Mouse (Mus musculus) embryonic facial prominence, embryonic 10.5 days (tissue): ENCODE results near the gene Rab31. TPM values are rescaled to one million over a fixed set of nuclear protein-coding genes. Genes with fewer than 3 reads are reported as not detected.

Experiments
- DNase-seq: peaks from one replicate; pipeline ENCODE4 v3.0.0-alpha.2; 2017; ENCODE audit warnings: low spot score
- H3K27ac ChIP-seq: fragments of 300-500 bp; sonication (generic); replicated peaks from 2 replicates; pipeline ENCODE4 v1.5.1; 2016; ENCODE audit warnings: mild to moderate bottlenecking
- H3K27me3 ChIP-seq: fragments of 300-500 bp; sonication (generic); replicated peaks from 2 replicates; pipeline ENCODE4 v1.6.1; 2016; ENCODE audit warnings: low read depth, mild to moderate bottlenecking; ENCODE audit not compliant: poor library complexity, severe bottlenecking
- H3K36me3 ChIP-seq: fragments of 300-500 bp; sonication (generic); replicated peaks from 2 replicates; pipeline ENCODE4 v1.6.1; 2016; ENCODE audit warnings: mild to moderate bottlenecking, moderate library complexity
- H3K4me1 ChIP-seq: fragments of 300-500 bp; sonication (generic); 2 replicates; pipeline ENCODE4 v1.6.1; 2016
- H3K4me3 ChIP-seq: fragments of 300-500 bp; sonication (generic); 2 replicates; pipeline ENCODE4 v1.5.1; 2016; ENCODE audit warnings: mild to moderate bottlenecking, moderate library complexity
- H3K9me3 ChIP-seq: fragments of 300-500 bp; sonication (generic); 2 replicates; pipeline ENCODE4 v1.6.1; 2016; ENCODE audit warnings: mild to moderate bottlenecking
- WGBS: fragments of 180-500 bp; shearing (Covaris S2); methylation state at CpG from one replicate; pipeline ENCODE4 v1.1.7; 2016; 5-methylcytosine and 5-hydroxymethylcytosine counted together
- polyA plus RNA-seq: library from polyadenylated mRNA; unstranded; fragments of >200 nt; fragmentation: Nextera tagmentation; extraction: Ambion mirVana; gene quantifications from 2 replicates; pipeline ENCODE4 v1.2.1, GENCODE M21; 2016

The Rab31 gene
- polyA plus RNA-seq, 1 experiment from 2014 or later, result 58.7 TPM

DNA sequence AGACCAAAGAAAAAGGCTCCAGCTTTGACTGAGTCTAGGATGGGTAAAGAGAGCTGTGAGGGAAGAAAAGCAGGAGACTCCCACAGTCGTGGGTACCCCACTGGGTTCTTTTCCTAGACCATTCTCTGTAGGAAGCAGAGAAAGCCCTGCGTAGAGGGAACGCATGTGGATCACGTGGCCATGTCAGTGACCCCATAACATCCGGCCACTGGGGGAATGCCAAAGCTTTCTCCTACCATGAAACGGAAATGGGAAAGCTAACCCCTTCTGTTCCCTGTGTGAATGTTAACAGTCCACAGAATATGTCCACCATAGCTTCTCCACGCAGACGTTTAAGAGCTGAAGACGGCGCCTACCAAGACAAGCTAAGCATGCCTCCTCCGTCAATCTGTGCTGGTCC, 62.0 kb downstream of the Rab31 start:
- Histone ChIP-seq H3K36me3 (peaks cover 30% of the 10 kb centered on the region), H3K4me1 (no peaks in the 10 kb centered on the region), H3K27ac (no peak overlapping the region), H3K27me3 (no peaks in the 10 kb centered on the region), H3K4me3 (no peak overlapping the region), H3K9me3 (peaks cover 14% of the 10 kb centered on the region)
- 92% methylated on average over 11 of the region's 11 CpGs for WGBS
- DNase-seq, result no peak

DNA sequence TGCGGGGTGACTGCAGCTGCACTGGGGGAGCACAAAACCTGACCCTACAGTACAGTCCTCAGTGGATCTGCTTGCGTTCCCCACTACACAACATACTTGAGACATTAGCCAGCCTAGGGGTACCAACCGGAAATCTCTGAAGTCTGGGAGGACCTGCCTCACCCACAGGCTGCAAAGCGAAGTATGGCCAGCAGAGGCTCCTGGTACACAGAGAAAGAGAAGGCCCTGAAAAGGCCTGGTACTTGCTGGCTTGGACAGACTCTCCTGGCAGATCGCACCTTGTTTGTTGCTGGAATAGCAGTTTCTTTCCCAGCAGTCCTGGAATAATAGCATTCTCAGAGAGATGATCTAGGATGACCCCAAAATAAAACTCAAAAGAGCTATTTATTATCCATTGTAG, 66.3 kb downstream of the Rab31 start:
- Histone ChIP-seq H3K27ac (no peak overlapping the region), H3K27me3 (no peaks in the 10 kb centered on the region), H3K4me3 (no peak overlapping the region), H3K36me3 (peaks cover 17% of the 10 kb centered on the region), H3K9me3 (peaks cover under 1% of the 10 kb centered on the region; the same call in 1 of the 2 replicates), H3K4me1 (peaks cover 5% of the 10 kb centered on the region; the same call in 1 of the 2 replicates)
- DNase-seq, result no peak
- 87% methylated on average over 5 of the region's 5 CpGs for whole genome bisulfite sequencing

DNA sequence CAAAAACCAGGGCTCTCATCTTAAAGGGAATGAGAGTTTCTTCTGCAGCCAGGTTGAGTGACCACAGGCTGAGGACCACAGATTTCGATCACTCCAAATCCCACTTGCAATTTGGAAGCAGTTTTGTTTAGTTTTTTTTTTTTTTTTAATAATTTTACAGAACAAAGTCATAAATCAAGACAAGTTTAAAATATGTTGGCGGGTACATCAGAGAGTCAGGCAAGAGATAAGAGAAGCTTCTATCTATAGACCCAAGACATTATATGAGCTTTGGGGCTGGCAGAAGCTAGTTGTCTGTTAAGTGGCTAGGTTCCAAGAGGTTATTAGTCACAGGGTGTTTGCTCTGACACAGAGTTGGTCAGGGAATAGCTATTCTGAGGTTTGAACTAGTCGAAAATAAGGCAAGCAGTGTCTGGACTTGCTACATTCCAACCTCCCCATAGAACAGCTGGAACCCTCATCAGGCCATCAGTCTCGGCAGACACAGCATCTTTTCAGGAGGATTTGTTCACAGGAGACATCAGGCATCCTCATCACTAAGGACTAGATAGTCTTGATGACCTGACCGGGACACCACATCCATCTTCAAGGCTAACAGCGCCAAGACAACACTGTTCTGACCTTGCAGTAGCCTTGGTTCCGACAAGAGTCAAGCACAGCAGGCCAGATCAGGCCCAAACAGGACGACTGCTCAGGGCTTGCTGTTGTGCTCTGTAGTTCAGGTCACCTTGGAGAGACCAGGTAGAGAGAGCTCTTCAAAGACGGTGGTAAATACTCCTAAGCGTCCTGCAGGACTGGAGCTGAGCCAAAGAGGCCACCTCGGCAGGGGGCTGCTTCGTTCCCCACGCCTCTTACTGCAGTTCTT, 68.8 kb downstream of the Rab31 start:
- Histone ChIP-seq H3K27ac (no peak overlapping the region), H3K36me3 (peaks cover 8% of the 10 kb centered on the region; the same call in 1 of the 2 replicates), H3K4me1 (peaks cover 5% of the 10 kb centered on the region; the same call in 1 of the 2 replicates), H3K4me3 (no peak overlapping the region), H3K27me3 (no peaks in the 10 kb centered on the region), H3K9me3 (no peaks in the 10 kb centered on the region)
- no peak for DNase-seq
- WGBS, result 85% methylated on average over 13 of the region's 13 CpGs

DNA sequence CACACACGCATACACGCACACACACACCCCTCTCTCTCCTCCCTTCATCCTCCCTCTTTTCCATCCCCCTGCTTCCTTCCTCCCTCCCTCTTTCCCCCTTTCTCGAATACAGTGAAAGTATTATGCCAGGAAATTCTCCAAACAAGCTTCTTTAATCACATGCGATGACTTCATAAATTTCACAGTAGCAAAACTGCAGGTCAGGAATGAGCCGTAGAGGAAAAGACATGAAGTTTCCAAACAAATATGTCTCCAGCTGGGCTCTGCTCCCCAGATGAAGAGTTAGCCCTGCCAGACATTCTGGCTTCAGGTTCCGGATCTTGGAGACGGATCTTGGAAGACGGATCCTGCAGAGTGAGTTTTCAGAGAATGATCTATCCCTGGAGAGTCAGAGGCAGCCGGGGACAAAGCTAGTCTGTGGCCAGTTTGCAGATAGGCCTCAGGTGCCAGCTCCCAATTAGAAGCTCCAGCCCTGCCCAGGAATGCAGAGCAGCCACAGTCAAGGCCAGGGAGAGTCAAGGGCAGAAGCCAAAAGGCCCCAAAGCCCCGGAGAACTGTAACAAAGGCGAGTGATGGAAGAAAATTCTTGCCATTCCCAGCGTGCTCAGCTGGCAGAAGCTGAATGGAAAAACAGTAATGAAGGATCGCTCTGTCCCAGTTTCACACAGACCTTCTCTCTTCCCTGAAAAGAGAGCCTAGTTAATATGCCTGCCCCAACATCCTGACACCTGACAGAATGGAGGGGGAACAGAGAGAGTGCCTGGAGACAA, 70.6 kb downstream of the Rab31 start:
- Histone ChIP-seq H3K4me3 (no peak overlapping the region), H3K9me3 (no peaks in the 10 kb centered on the region), H3K27ac (peak overlapping the region; percentile 51; the same call in 1 of the 2 replicates), H3K36me3 (peaks cover 15% of the 10 kb centered on the region), H3K4me1 (peaks cover 5% of the 10 kb centered on the region; the same call in 1 of the 2 replicates), H3K27me3 (no peaks in the 10 kb centered on the region)
- peak; percentile 33 for DNase-seq
- 78% methylated on average over 13 of the region's 13 CpGs for WGBS

DNA sequence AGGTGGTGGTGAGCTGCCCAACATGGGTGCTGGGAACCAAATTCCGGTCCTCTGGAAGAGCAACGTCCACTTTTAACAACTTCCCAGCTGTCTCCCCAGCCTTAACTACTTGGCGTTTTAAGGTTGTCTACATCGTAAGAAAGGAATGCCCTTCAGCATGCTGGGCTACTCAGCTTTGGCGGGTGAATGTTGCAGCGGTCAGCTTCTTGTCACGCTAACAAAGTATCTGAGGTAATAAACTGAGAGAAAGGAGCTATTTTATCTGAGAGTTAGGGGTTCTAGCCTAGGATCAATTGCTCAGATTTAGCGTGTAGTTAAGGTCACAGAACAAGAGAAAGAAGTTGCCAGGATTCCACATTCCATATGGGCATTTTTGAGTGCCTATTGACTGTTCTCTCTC, 71.2 kb downstream of the Rab31 start:
- Histone ChIP-seq H3K4me1 (peaks cover 5% of the 10 kb centered on the region; the same call in 1 of the 2 replicates), H3K4me3 (no peak overlapping the region), H3K9me3 (no peaks in the 10 kb centered on the region), H3K27ac (no peak overlapping the region), H3K27me3 (no peaks in the 10 kb centered on the region), H3K36me3 (peaks cover 19% of the 10 kb centered on the region)
- 91% methylated on average over 8 of the region's 8 CpGs for WGBS
- DNase-seq, result no peak

DNA sequence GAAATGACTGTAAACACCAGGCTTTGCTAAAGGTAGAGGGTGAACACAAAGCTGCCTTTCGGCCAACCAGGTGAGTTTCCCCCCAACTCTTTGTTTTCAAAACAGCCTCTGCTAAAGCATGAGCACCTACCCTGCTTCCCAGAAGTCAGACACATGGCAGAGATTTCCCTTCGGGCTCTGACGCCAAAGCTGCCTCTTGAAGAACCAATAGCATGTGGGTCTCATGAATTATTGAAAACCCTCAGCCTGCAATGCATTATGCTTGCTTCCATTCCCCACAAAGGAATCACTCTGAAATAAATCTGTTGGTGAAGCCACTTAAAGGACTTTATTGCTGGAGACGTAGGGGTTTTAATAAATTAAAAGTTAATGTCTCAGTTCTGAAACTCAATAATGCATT, 72.5 kb downstream of the Rab31 start:
- Histone ChIP-seq H3K27ac (peak overlapping the region; percentile 44; the same call in 1 of the 2 replicates), H3K9me3 (no peaks in the 10 kb centered on the region), H3K36me3 (peaks cover 20% of the 10 kb centered on the region), H3K27me3 (no peaks in the 10 kb centered on the region), H3K4me3 (no peak overlapping the region), H3K4me1 (peaks cover 5% of the 10 kb centered on the region; the same call in 1 of the 2 replicates)
- DNase-seq, result no peak
- 73% methylated on average over 4 of the region's 4 CpGs for WGBS

DNA sequence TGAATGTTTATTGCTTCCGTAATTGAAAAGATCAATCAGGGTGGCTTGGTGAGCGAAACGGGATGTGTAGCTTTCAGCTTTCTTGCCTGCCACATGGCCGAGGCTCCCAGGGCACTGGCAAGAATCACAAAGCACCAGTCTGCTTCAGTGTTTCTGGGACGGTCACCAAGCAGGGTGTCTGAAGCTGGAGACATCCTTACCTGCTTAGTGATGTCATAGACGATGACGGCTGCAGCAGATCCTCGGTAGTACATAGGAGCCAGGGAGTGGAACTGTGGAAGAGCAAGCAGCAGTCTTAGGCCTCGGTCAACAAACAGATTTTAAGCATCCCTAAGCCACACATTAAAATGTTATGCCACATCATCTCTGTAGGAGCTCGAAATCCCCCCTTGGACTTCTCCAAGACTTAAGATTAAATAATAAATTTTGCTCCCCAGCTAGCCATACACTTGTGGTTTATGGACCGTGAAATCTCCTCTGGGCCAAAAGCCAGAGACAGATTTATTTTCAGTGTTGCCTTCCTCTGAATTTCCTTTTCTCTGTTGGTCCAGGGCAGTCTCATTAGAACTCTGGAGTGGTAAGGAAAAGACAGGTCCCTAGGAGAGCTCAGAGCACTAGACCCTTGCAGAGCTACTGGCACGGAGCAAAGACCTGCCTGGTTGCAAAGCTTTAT, 74.6 kb downstream of the Rab31 start:
- Histone ChIP-seq H3K4me3 (no peak overlapping the region), H3K27me3 (no peaks in the 10 kb centered on the region), H3K9me3 (no peaks in the 10 kb centered on the region), H3K36me3 (peaks cover 27% of the 10 kb centered on the region), H3K4me1 (peaks cover 5% of the 10 kb centered on the region; the same call in 1 of the 2 replicates), H3K27ac (no peak overlapping the region)
- 90% methylated on average over 12 of the region's 12 CpGs for WGBS
- no peak for DNase-seq

DNA sequence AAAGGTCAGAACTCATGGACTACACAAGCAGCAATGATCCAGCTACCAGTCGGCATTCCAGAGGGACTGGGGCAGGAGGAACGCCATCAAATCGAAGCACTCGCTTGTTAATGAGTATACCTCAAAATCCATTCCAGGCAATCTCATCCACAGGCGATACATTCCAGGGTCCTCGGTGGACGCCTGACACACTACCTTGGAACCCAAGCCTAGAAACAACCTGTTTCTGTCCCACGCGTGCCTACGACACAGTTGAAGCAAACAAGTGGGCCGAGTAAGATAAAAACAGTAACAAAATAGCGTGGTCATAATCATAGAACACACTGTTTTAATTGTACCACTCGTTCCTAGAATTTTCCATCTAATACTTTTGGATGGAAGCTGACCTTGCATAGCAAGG, 75.6 kb downstream of the Rab31 start:
- Histone ChIP-seq H3K4me1 (peaks cover 2% of the 10 kb centered on the region; the same call in 1 of the 2 replicates), H3K27me3 (no peaks in the 10 kb centered on the region), H3K27ac (no peak overlapping the region), H3K9me3 (no peaks in the 10 kb centered on the region), H3K4me3 (no peak overlapping the region), H3K36me3 (peaks cover 24% of the 10 kb centered on the region)
- DNase-seq, result no peak
- WGBS, result 92% methylated on average over 13 of the region's 13 CpGs

DNA sequence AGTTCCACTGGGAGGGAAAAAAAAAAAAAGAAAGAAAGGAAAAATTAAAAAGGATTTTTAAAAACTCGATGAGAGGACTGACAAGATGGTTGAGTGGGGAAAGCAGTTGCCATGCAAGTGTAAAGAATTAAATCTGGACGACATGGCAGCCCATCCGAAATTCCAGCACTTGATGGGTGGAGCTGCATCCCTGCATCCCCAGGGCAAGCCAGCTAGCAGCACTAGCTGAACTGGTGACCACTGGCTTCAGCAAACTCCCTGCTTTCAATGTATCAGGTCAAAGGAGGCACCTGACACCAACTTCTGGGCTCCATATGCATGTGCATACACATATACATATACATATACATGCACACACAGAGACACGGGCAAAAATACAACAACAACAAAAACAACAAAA, 80.3 kb downstream of the Rab31 start:
- no peak for DNase-seq
- Histone ChIP-seq H3K27ac (no peak overlapping the region), H3K4me3 (no peak overlapping the region), H3K9me3 (no peaks in the 10 kb centered on the region), H3K4me1 (no peaks in the 10 kb centered on the region), H3K27me3 (no peaks in the 10 kb centered on the region), H3K36me3 (peaks cover 37% of the 10 kb centered on the region)
- 80% methylated on average over 4 of the region's 4 CpGs for WGBS

DNA sequence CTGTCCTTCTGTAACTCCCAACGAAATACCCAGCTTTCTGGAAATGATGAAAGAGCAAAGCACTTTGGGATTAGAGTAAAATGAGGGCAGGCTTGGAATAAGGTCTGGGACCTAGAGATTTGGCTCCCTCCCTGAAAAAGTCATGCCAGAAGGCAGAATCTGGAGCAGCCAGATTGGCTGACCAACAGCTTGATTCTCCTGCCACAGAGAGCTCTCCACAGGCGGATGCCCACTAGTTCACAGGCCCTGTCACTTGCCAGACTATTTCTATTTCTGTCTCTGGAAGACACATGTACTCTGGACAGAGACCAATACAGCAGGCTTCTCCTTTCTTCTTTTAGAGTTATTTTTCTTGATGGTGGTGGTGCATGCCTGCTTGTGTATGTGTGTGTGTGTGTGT, 88.8 kb downstream of the Rab31 start:
- Histone ChIP-seq H3K4me3 (no peak overlapping the region), H3K36me3 (no peaks in the 10 kb centered on the region), H3K27me3 (no peaks in the 10 kb centered on the region), H3K9me3 (no peaks in the 10 kb centered on the region), H3K4me1 (peaks cover 6% of the 10 kb centered on the region), H3K27ac (no peak overlapping the region)
- no peak for DNase-seq
- 81% methylated on average over 2 of the region's 2 CpGs for WGBS

DNA sequence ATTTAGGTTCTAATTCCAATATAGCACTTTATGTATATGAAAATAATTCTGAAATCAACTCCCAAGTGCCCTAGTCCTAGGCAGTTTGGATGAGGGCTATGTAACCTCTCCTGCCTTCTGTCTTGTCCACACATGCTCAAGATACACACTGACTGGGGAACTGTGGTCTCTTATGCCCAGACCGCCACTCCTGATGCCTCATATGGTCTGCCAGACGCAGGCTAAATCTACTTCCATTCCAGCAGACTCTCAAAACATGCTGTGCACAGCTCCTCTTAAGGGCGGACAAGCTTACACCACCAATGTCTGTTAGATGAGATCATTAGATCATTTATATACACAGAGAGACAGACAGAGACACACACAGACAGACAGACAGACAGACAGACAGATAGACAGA, 89.2 kb downstream of the Rab31 start:
- Histone ChIP-seq H3K4me3 (no peak overlapping the region), H3K4me1 (peaks cover 6% of the 10 kb centered on the region), H3K27me3 (no peaks in the 10 kb centered on the region), H3K36me3 (no peaks in the 10 kb centered on the region), H3K27ac (no peak overlapping the region), H3K9me3 (no peaks in the 10 kb centered on the region)
- 81% methylated on average over 3 of the region's 3 CpGs for WGBS
- DNase-seq, result no peak

DNA sequence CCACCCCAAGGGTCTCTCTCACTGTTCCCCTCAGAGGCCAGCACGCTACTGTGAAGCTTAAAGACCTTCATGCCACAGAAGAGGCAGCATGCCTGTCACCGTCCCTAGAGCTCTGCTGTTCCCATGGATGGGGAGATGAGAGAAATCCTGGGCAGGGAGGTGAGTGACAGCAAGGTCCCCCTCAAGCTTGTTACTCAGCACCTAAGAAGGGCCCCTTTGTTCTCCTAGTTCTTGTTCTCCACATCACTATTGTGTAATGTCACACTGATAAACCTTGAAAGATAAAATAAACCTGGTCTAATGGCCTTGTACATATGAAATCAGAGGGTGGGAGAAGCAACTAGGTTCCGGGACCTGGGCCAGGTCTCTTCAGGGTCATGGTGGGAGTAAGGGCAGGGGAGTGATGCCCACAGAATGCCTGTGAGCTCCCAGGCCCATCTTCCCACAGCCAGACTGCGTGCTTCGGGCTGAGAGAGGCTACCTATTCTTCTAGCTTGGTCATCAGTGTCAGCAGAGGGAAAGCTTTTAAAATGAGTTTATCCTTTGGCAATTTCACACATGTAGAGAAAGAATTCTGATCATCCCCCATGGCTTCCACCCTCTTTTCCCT, 90.4 kb downstream of the Rab31 start:
- Histone ChIP-seq H3K27me3 (no peaks in the 10 kb centered on the region), H3K9me3 (no peaks in the 10 kb centered on the region), H3K4me3 (no peak overlapping the region), H3K27ac (no peak overlapping the region), H3K4me1 (peaks cover 6% of the 10 kb centered on the region), H3K36me3 (no peaks in the 10 kb centered on the region)
- no peak for DNase-seq
- 84% methylated on average over 5 of the region's 5 CpGs for WGBS
